Mouse (Mus musculus) cerebellum, adult 2 months (tissue): ENCODE measurements around the gene Coq9.

ENCODE experiments used
- CTCF ChIP-seq: fragments of 200-500 bp; IDR thresholded peaks from 2 replicates; pipeline ENCODE4 v1.5.1; 2011; ENCODE audit warnings: low read depth, mild to moderate bottlenecking, control low read depth, low read length, moderate library complexity, borderline replicate concordance; ENCODE audit not compliant: insufficient read depth
- POLR2A ChIP-seq: fragments of 200-500 bp; IDR thresholded peaks from 2 replicates; pipeline ENCODE4 v1.6.1; 2011; ENCODE audit warnings: low read length, control low read depth, borderline replicate concordance; ENCODE audit not compliant: insufficient read depth

GRCm38 (mm10) chr8:94892917-94893316, 54.8 kb downstream of the Coq9 start:
- TF ChIP-seq CTCF: no peak
- TF ChIP-seq POLR2A: no peak
